In genomic region chr7:16471549-16471948, GRCm38 (mm10) we compare ENCODE assay signal across 9 mouse cellular contexts. TPM values are rescaled to one million over a fixed set of nuclear protein-coding genes. Genes with fewer than 3 reads are reported as not detected.
DNase-seq lines count a peak whose midpoint lies in the region; ATAC-seq and TF ChIP-seq lines count a peak whose summit lies in the region.
"Had no signal": no experiment of that assay in that cellular context is flagged by ENCODE, and none has a peak within 500 bp of the region (broad histone marks: within the 10 kb centered on the region; RNA-seq: fewer than 3 reads in every experiment).

No protein-coding gene starts in this region.

- H3K4me3 ChIP-seq in layer of hippocampus, adult 2 months, result no peak overlapping the region
- H3K4me3 ChIP-seq in ES-E14 (ENCODE audit: insufficient read depth in 1 of 2, low read depth in 1 of 2, low read length in 2 of 2, poor library complexity in 1 of 2, severe bottlenecking in 1 of 2), result no peak overlapping the region
- H3K4me3 ChIP-seq: liver, embryonic 15.5 days had no signal

- in situ Hi-C loops in ES-E14 (cut with MboI; ENCODE audit: low sequenced_read_pairs in 2 of 2, unreplicated experiment in 2 of 2), result no loop called here

- H3K27ac ChIP-seq in layer of hippocampus, adult 2 months, result no peak overlapping the region
- no peak overlapping the region for H3K27ac ChIP-seq in ES-E14 (ENCODE audit: insufficient read depth, low read depth, low read length, poor library complexity, severe bottlenecking)
- H3K27ac ChIP-seq: liver, embryonic 15.5 days had no signal

- no peak for ATAC-seq in inflammation-experienced regulatory T-cells, adult 6 months

- peak; percentile 69 for TF ChIP-seq CTCF in layer of hippocampus, adult 2 months (conservative IDR thresholded peaks at IDR 0.05)

- H3K4me1 ChIP-seq in ES-E14 (ENCODE audit: control insufficient read depth in 2 of 2, insufficient read depth in 2 of 2, low read length in 2 of 2, poor library complexity in 1 of 2), result peaks cover 2 to 13% of the 10 kb centered on the region in 2 experiments; a peak in 1 of 4 replicates

- H3K9ac ChIP-seq in ES-E14 (ENCODE audit: insufficient read depth, low read depth, low read length, poor library complexity, severe bottlenecking), result no peak overlapping the region
- H3K9ac ChIP-seq: liver, embryonic 15.5 days had no signal

- no peak for DNase-seq in layer of hippocampus, adult 2 months (ENCODE audit: low spot score in 2 of 2)
- no peak for DNase-seq in layer of hippocampus, adult 8-10 months (ENCODE audit: low spot score in 2 of 2)
- DNase-seq in B cell, adult 2 months, result peak; percentile 40 to 48
- DNase-seq in ES-E14 (ENCODE audit: low read depth, low spot score), result no peak
- peak; percentile 50 for DNase-seq in induced T-regulatory cell, adult 2 months (ENCODE audit: low read depth)
- no peak for DNase-seq in layer of hippocampus, adult 18-20 months (ENCODE audit: low spot score in 2 of 2)
- DNase-seq: adrenal gland, adult 8-10 months had no signal

- H3K36me3 ChIP-seq in ES-E14 (ENCODE audit: control insufficient read depth, insufficient read depth, low read length, poor library complexity, severe bottlenecking), result no peaks in the 10 kb centered on the region
- H3K36me3 ChIP-seq: liver, embryonic 15.5 days had no signal

- no peaks in the 10 kb centered on the region for H3K9me3 ChIP-seq in ES-E14 (ENCODE audit: control insufficient read depth, insufficient read depth, low read depth, low read length)
- H3K9me3 ChIP-seq: liver, embryonic 15.5 days had no signal

TF ChIP-seq in ES-E14, 5 proteins besides CTCF, POLR2A, EP300 and RAD21:
- TF ChIP-seq ZC3H11A (IDR thresholded peaks at IDR 0.05; ENCODE audit: borderline replicate concordance, low read depth, low read length), result no peak
- no peak for TF ChIP-seq HCFC1 (IDR thresholded peaks at IDR 0.05; ENCODE audit: borderline replicate concordance, insufficient read depth, low read length)
- no peak for TF ChIP-seq MAFK (IDR thresholded peaks at IDR 0.05; ENCODE audit: insufficient read depth, low read depth, low read length)
- TF ChIP-seq CHD2 (IDR thresholded peaks at IDR 0.05; ENCODE audit: low read depth, low read length), result no peak
- peak; percentile 87; the same call in 1 of the 2 replicates for TF ChIP-seq ZNF384 (IDR thresholded peaks at IDR 0.05; ENCODE audit: low read depth, low read length)

RNA-seq across cellular contexts. Expression of gene Npas1, which starts 6.0 kb away (rescaled TPM):
- total RNA-seq in layer of hippocampus, adult 2 months (2021), result 10 to 100 TPM; 16.1 to 18.4 TPM
- total RNA-seq in layer of hippocampus, adult 8-10 months (2022), result 10 to 100 TPM; 14.0 to 17.1 (median 15.5) TPM
- 0.22 and 0.48 TPM in 2 replicates for total RNA-seq in ES-E14 (2012; rRNA removed)
- under 1 TPM in 2 of 3 experiments, not detected in 1; 0.18 to 0.24 TPM for polyA plus RNA-seq in inflammation-experienced regulatory T-cells, adult 6 months (2017; shearing (Covaris generic))
- total RNA-seq in layer of hippocampus, adult 18-20 months (2021), result 10 to 100 TPM; 14.5 to 17.6 TPM

RNA-seq across cellular contexts. Expression of gene Tmem160, which starts 19.0 kb away (rescaled TPM):
- 10 to 100 TPM; 59.4 to 72.5 TPM for total RNA-seq in layer of hippocampus, adult 2 months (2021)
- total RNA-seq in layer of hippocampus, adult 8-10 months (2022), result 10 to 100 TPM; 53.2 to 76.7 (median 67.9) TPM
- 82.7 and 117 TPM in 2 replicates for total RNA-seq in ES-E14 (2012; rRNA removed)
- 1 to 10 TPM; 5.3 to 7.7 (median 7.6) TPM for polyA plus RNA-seq in inflammation-experienced regulatory T-cells, adult 6 months (2017; shearing (Covaris generic))
- 10 to 100 TPM; 63.6 to 66.4 TPM for total RNA-seq in layer of hippocampus, adult 18-20 months (2021)

Comparison
In these comparisons a context has a peak if more than half of its experiments do, and no peak if none do; other contexts are left out.
1. DNase-seq: peak in B cell, adult 2 months (2 of 2) and induced T-regulatory cell, adult 2 months (single experiment); none in layer of hippocampus, adult 2 months (0 of 2), layer of hippocampus, adult 8-10 months (0 of 2), ES-E14 (single experiment) and layer of hippocampus, adult 18-20 months (0 of 2).
2. RNA of gene Npas1, which starts 6.0 kb away (total RNA-seq): 16.1 to 18.4 TPM in layer of hippocampus, adult 2 months, 14.5 to 17.6 TPM in layer of hippocampus, adult 18-20 months and 14.0 to 17.1 TPM in layer of hippocampus, adult 8-10 months; 0.22 to 0.48 TPM in ES-E14; every median in the first group is over 10 times any median in the second.